Mouse (Mus musculus) G1E (cell line): ENCODE results near the gene Rps15.

ENCODE experiments used
- CTCF ChIP-seq: IDR thresholded peaks from 2 replicates; pipeline ENCODE4 v1.5.1; 2012; ENCODE audit warnings: low read depth, low read length, inconsistent platforms, mixed read lengths
- TAL1 ChIP-seq: conservative IDR thresholded peaks from 2 replicates; pipeline ENCODE4 v1.6.1; 2012; ENCODE audit warnings: low read depth, low read length, inconsistent platforms, mixed read lengths

- TF ChIP-seq CTCF (no peak), TAL1 (no peak)
Observed at GRCm38 (mm10) chr10:80288657-80289056, 3.6 kb upstream of the Rps15 start.
